Mouse (Mus musculus) thymus, adult 2 months (tissue): ENCODE measurements around the gene Rcan1. TPM values are rescaled to one million over a fixed set of nuclear protein-coding genes. Genes with fewer than 3 reads are reported as not detected.

Experiments
- DNase-seq: peaks from one replicate; pipeline ENCODE4 v3.0.0; 2021
- H3K27ac ChIP-seq: fragments of 200-500 bp; 2 replicates; pipeline ENCODE4 v1.5.1; 2012; ENCODE audit warnings: low read length, control low read depth; ENCODE audit not compliant: control insufficient read depth, insufficient read depth
- H3K27me3 ChIP-seq: fragments of 200-500 bp; 2 replicates; pipeline ENCODE4 v1.6.1; 2012; ENCODE audit warnings: mild to moderate bottlenecking, low read length, moderate library complexity, mixed read lengths; ENCODE audit not compliant: control insufficient read depth, insufficient read depth
- H3K36me3 ChIP-seq: fragments of 200-500 bp; 2 replicates; pipeline ENCODE4 v1.6.1; 2012; ENCODE audit warnings: mild to moderate bottlenecking, low read length, moderate library complexity; ENCODE audit not compliant: control insufficient read depth, insufficient read depth
- H3K4me1 ChIP-seq: fragments of 200-500 bp; replicated peaks from 2 replicates; pipeline ENCODE4 v1.6.1; 2012; ENCODE audit warnings: low read length; ENCODE audit not compliant: control insufficient read depth, insufficient read depth
- H3K4me3 ChIP-seq: fragments of 200-500 bp; 2 replicates; pipeline ENCODE4 v1.5.1; 2012; ENCODE audit warnings: mild to moderate bottlenecking, low read length, control low read depth, moderate library complexity; ENCODE audit not compliant: control insufficient read depth, insufficient read depth
- CTCF ChIP-seq: fragments of 200-500 bp; IDR thresholded peaks from 2 replicates; pipeline ENCODE4 v1.5.1; 2012; ENCODE audit warnings: mild to moderate bottlenecking, control low read depth, low read length, moderate library complexity, borderline replicate concordance; ENCODE audit not compliant: control insufficient read depth, poor library complexity, insufficient read depth; ENCODE audit errors: extremely low read depth
- POLR2A ChIP-seq: fragments of 200-500 bp; IDR thresholded peaks from 2 replicates; pipeline ENCODE4 v1.6.1; 2012; ENCODE audit warnings: mild to moderate bottlenecking, low read length, control low read depth, moderate library complexity; ENCODE audit not compliant: control insufficient read depth, poor library complexity, insufficient read depth; ENCODE audit errors: extremely low read depth
- WGBS: fragments of 180-500 bp; shearing (Covaris S2); methylation state at CpG from one replicate; pipeline ENCODE4 v1.1.7; 2018; 5-methylcytosine and 5-hydroxymethylcytosine counted together
- polyA plus RNA-seq: library from polyadenylated mRNA; depleted of rRNA; stranded (reverse); fragments of >200 nt; gene quantifications from 2 replicates; pipeline ENCODE4 v1.2.3, GENCODE M21; 2012

Rcan1 gene
- polyA plus RNA-seq, 1 experiment = 13.8 TPM

DNA sequence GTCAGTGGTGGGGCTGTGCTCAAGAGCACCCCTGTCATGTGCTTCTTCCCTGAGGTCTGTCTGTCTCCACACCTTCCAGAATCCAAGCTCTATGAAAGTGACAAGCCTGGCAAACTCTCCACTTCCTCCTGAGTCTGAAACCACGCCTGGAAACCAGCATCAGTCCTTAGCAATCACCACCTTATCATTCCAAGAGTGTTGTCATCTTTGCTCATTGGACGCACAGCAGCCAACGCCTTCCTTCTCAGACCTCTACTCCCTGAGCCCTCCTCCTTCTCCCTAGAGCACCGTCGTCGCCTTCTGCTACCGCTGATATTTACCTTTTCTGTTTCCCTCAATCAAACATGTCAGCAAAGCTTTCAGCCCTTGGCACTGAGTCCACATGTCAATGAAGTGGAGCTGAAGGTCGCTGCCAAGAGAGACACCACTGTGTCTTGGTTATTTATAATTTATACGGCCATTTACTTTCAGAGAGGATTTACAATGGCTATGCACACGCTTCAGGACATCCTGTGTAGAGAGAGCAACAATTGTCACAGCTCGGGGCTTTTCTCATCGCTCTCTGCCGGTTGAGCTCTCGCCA lies 6.2 kb downstream of the Rcan1 start:
- H3K4me3 ChIP-seq = no peak overlapping the region
- no peak for TF ChIP-seq CTCF
- no peak for TF ChIP-seq POLR2A
- WGBS = 77% methylated on average over 14 of the region's 14 CpGs

DNA sequence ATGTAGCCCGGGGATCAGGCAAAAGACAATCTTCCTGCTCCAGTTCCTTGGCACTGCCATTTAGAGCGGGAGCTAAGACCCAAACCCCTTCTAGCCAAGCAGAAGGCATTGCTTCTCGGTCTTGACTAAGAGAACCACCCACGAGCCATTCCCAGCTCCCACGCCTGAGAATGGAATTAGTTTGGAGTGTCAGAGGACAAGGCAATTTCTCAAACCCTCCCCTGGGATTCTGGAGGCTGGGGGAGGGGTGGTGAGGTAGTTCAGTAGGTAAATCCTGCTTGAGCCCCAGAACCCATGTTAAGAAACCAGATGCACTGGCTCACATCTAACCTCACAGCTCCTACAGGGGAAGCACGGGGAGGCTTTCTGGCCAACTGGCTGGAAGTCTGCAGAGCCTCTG lies 9.3 kb downstream of the Rcan1 start:
- H3K27ac ChIP-seq = no peak overlapping the region
- H3K4me3 ChIP-seq = no peak overlapping the region
- TF ChIP-seq CTCF (no peak), POLR2A (no peak)
- H3K4me1 ChIP-seq = peaks cover 12% of the 10 kb centered on the region
- WGBS = 86% methylated on average over 6 of the region's 6 CpGs
- H3K36me3 ChIP-seq = no peaks in the 10 kb centered on the region
- no peak for DNase-seq
- H3K27me3 ChIP-seq = no peaks in the 10 kb centered on the region; the same call in 1 of the 2 replicates

More for the DNA sequence above, 6.2 kb downstream of the Rcan1 start:
- no peak for DNase-seq
- H3K36me3 ChIP-seq = no peaks in the 10 kb centered on the region
- peaks cover 12% of the 10 kb centered on the region for H3K4me1 ChIP-seq
- no peak overlapping the region for H3K27ac ChIP-seq
- H3K27me3 ChIP-seq = no peaks in the 10 kb centered on the region; the same call in 1 of the 2 replicates

DNA sequence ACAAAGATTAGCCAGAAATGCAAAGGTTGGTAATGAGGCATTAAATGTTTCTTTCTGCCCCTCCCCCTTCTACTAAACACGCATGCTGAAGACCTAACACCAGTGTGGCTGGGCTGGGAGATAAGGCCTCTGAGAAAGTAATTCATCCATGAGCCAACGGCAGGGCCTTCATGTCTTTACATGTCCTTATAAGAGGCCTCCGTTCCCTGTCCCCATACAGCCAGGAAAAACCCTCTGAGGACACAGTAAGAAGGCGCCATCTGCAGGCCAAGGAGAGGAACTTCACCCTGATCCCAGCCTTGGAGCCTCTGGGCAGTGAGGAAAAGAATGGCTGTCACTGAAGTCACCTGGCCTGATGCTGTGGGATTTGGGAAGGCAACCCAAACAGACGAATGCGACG lies 13.1 kb downstream of the Rcan1 start:
- 52% methylated on average over 7 of the region's 7 CpGs for WGBS
- no peak for TF ChIP-seq POLR2A
- peak; percentile 61; the same call in 1 of the 2 replicates for TF ChIP-seq CTCF
- no peak overlapping the region for H3K27ac ChIP-seq

DNA sequence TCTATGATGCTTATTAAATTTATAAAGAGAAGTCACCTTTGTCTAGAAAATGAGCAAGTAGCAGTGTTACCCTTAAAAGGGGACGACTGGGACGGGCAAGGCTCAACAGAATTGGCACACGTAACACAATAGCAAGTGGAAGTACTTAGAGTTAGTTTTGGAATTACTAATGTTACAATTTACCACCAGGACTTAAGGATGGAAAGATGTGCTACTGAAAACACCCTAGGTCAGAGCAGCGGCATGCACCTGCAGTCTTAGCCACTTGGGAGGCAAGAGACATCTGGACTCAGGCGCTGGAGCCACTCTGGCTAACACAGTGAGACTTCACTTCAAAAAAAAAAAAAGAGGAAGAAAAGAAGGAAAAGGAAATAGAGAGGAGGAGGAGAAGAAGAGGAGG lies 14.7 kb downstream of the Rcan1 start:
- 91% methylated on average over 5 of the region's 5 CpGs for WGBS
- DNase-seq = no peak
- Histone ChIP-seq H3K27me3 (no peaks in the 10 kb centered on the region), H3K36me3 (no peaks in the 10 kb centered on the region), H3K27ac (no peak overlapping the region), H3K4me3 (no peak overlapping the region), H3K4me1 (peaks cover 3% of the 10 kb centered on the region)
- TF ChIP-seq POLR2A (no peak), CTCF (no peak)

More for the DNA sequence above, 13.1 kb downstream of the Rcan1 start:
- Histone ChIP-seq H3K4me3 (no peak overlapping the region), H3K36me3 (no peaks in the 10 kb centered on the region), H3K4me1 (peaks cover 4% of the 10 kb centered on the region), H3K27me3 (no peaks in the 10 kb centered on the region)
- DNase-seq = peak; percentile 38

DNA sequence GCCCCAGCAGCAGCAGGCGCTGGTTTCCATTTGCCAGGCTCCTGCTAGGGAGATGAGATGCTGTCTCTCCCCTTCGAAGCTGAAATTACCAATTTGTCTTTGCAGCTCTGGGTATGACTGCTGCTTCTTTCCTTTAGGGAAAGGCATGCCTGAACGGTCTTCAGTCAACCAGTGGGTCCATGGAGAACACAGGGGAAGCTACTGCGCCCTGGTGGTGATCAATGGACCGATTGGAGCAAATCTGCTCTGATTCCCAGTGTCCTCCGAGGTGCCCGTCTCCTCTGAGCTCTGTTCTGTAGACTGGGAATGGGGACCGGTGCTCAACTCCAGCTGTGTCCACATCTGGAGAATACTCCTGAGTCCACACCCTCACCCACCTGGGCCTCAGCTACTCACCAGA lies 15.2 kb downstream of the Rcan1 start:
- 90% methylated on average over 8 of the region's 8 CpGs for WGBS
- Histone ChIP-seq H3K27ac (no peak overlapping the region), H3K27me3 (no peaks in the 10 kb centered on the region), H3K4me1 (no peaks in the 10 kb centered on the region), H3K36me3 (no peaks in the 10 kb centered on the region), H3K4me3 (no peak overlapping the region)
- DNase-seq = no peak
- no peak for TF ChIP-seq POLR2A
- no peak for TF ChIP-seq CTCF

DNA sequence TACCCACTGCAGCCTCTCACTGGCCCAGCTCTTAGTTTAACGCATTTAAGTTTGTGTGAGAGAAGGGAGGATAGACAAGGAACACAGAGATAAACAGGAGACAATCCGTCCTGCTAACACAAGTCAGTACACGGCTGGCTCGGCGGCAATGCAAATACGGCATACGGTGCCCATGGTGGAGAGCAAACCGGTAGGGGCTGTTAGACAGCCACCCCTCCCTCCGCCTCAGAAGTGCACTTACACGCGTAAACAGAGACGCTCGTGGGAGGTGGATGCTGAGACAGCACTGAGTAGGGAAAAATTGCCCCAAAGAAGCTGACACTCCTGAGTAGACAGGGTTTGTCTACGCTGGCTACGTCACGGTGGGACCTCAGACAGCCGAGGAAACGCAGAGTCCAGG lies 16.2 kb downstream of the Rcan1 start:
- no peak for DNase-seq
- H3K36me3 ChIP-seq = no peaks in the 10 kb centered on the region
- WGBS = 95% methylated on average over 18 of the region's 18 CpGs
- no peaks in the 10 kb centered on the region for H3K27me3 ChIP-seq
- no peak overlapping the region for H3K27ac ChIP-seq
- H3K4me3 ChIP-seq = no peak overlapping the region
- TF ChIP-seq POLR2A = no peak
- no peak for TF ChIP-seq CTCF
- H3K4me1 ChIP-seq = no peaks in the 10 kb centered on the region

DNA sequence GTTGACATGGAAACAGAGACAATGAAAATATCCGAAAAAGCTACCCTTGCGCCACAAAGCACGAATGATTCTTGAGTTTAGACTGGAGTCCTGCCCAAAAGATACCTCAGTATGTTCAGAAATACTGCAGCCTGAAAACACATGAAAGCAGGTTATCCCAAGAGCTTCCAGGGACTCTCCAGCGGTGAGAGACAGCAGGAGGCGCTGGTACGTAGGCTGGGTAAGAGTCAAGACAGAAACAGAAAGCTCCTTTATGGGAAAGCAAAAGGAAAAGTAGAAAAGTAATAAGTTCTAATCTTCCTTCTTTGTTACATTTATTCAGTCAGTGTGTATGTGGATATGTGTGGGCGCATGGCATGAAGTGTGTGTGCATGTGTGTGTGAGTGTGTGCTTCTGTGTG lies 16.7 kb downstream of the Rcan1 start:
- no peak for TF ChIP-seq POLR2A
- no peak for TF ChIP-seq CTCF
- no peaks in the 10 kb centered on the region for H3K4me1 ChIP-seq
- no peak for DNase-seq
- 91% methylated on average over 7 of the region's 7 CpGs for WGBS
- H3K27ac ChIP-seq = no peak overlapping the region
- no peaks in the 10 kb centered on the region for H3K27me3 ChIP-seq
- H3K4me3 ChIP-seq = no peak overlapping the region
- H3K36me3 ChIP-seq = no peaks in the 10 kb centered on the region
